Mouse (Mus musculus) neural tube, postnatal 0 days (tissue): ENCODE data around the gene Gm21761. TPM values are rescaled to one million over a fixed set of nuclear protein-coding genes. Genes with fewer than 3 reads are reported as not detected.

Experiments
- polyA plus RNA-seq: library from polyadenylated mRNA; unstranded; fragments of >200 nt; fragmentation: Nextera tagmentation; extraction: Ambion mirVana; gene quantifications from 2 replicates; pipeline ENCODE4 v1.2.1, GENCODE M21; 2015

Gm21761 gene
- not detected in 2 replicates for polyA plus RNA-seq

DNA sequence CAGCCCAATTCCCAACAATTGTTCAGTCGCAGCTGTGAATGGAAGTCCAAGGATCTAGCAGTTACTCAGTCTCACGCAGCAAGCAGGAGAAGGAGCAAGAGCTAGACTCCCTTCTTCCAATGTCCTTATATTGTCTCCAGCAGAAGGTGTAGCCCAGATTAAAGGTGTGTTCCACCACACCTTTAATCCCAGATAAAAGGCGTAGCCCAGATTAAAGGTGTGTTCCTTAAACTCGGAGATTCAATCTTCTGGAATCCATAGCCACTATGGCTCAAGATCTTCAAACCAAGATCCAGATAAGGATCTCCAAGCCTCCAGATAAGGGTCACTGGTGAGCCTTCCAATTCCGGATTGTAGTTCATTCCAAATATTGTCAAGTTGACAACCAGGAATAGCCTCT lies at the start of gene Gm21761:
Gene Gm21761, minus strand, starts transcription at position 101 of the 400 bp plus-strand sequence.

DNA sequence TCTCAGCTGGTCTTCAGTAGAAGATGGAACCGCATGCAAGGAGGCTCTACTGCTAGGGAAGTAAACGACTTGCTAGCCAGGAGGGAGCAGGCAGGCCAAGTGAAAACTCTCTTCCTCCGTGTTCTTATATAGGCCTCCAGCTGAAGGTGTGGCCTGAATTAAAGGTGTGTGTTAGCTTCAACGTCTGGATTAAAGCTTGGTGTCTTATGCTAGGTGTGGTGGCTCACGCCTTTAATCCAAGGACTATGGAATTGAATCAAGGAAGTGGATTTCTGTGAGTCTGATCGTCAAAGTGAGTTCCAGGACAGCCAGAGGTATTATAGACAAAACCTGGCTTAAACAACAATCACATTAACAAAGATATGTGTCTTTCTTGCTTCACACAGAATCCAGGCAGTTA lies 21.6 kb upstream of the Gm21761 start, which contains the start of gene B020031M17Rik:
Gene B020031M17Rik, minus strand, starts transcription at position 101 of the 400 bp plus-strand sequence.

GRCm38 (mm10) chr13:119894685-119895084 lies 34.4 kb downstream of the Gm21761 start, which contains the start of gene Tcstv1:
Gene Tcstv1 (minus strand): TSS chr13:119894785.

Other genes with a start within 250 kb of the Gm21761 start
- gene Hmgcs1, start 238.9 kb downstream of the Gm21761 start, polyA plus RNA-seq: 304 and 317 TPM in 2 replicates
- gene Nim1k, start 173.4 kb downstream of the Gm21761 start, polyA plus RNA-seq: 10.9 TPM in 2 replicates
- 27.0 and 30.4 TPM in 2 replicates for gene Zfp131, start 138.4 kb downstream of the Gm21761 start, polyA plus RNA-seq
- not detected in 2 replicates for gene AF067063, start 99.1 kb downstream of the Gm21761 start, polyA plus RNA-seq
- not detected in 2 replicates for gene D13Ertd608e, start 93.3 kb downstream of the Gm21761 start, polyA plus RNA-seq
- gene Tcstv1, start 34.5 kb downstream of the Gm21761 start, polyA plus RNA-seq: not detected in 2 replicates
- not detected in 2 replicates for gene B020031M17Rik, start 21.5 kb upstream of the Gm21761 start, polyA plus RNA-seq
- not detected in 2 replicates for gene Gm36079, start 97.7 kb upstream of the Gm21761 start, polyA plus RNA-seq
- not detected in 2 replicates for gene Gm21188, start 122.9 kb upstream of the Gm21761 start, polyA plus RNA-seq
- not detected in 2 replicates for gene Gm20767, start 211.0 kb upstream of the Gm21761 start, polyA plus RNA-seq
- gene Gm21818, start 243.2 kb upstream of the Gm21761 start, polyA plus RNA-seq: not detected in 2 replicates